In the genomic region with DNA sequence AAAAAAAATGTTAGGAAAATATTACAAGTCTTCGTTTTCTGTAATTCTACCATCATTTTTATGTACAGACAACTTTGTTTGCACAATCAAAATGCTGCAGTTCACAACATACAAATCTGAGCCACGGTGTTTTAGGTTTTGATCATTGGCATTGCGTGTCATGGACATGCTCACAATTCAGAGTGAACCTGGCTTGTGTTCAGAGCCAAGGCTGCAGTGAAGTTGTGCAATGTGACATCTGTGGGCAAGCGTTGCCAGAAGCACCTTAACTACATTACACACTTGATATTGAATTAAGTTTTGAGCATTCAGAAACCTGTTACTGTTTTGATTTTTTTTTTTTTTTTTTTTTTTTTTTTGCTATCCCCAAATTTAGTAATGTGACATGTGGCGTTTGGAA, we compare ENCODE assay signal across 36 mouse cellular contexts. TPM values are rescaled to one million over a fixed set of nuclear protein-coding genes. Genes with fewer than 3 reads are reported as not detected.
"Had no signal": no experiment of that assay in that cellular context is flagged by ENCODE, and none has a peak within 500 bp of the region (broad histone marks: within the 10 kb centered on the region; RNA-seq: fewer than 3 reads in every experiment).

No protein-coding gene starts in this region.

- H3K27me3 ChIP-seq: heart, embryonic 12.5 days; heart, embryonic 13.5 days; heart, embryonic 15.5 days; hindbrain, embryonic 12.5 days; hindbrain, embryonic 13.5 days; hindbrain, embryonic 15.5 days; intestine, embryonic 15.5 days; kidney, embryonic 15.5 days had no signal

- DNase-seq: heart, postnatal 10 days; heart, postnatal 14 days; heart, postnatal 36 days; heart, postnatal 4 days; kidney, adult 11 months; kidney, adult 18-20 months; kidney, adult 8-10 months; kidney, adult 9 months; kidney, postnatal 10 days; kidney, postnatal 14 days; kidney, postnatal 4 days; layer of hippocampus, adult 9-11 months; layer of hippocampus, postnatal 36 days had no signal

- H3K4me1 ChIP-seq: heart, embryonic 10.5 days; heart, embryonic 12.5 days; heart, embryonic 13.5 days; hindbrain, embryonic 10.5 days; hindbrain, embryonic 12.5 days; hindbrain, embryonic 13.5 days; hindbrain, embryonic 15.5 days; intestine, embryonic 15.5 days had no signal

- H3K4me3 ChIP-seq: heart, embryonic 10.5 days; heart, embryonic 12.5 days; heart, embryonic 13.5 days; heart, embryonic 15.5 days; hindbrain, embryonic 10.5 days; hindbrain, embryonic 12.5 days; hindbrain, embryonic 13.5 days; hindbrain, embryonic 15.5 days; intestine, embryonic 15.5 days; kidney, embryonic 15.5 days; layer of hippocampus, adult 2 months had no signal

- H3K9ac ChIP-seq: heart, embryonic 12.5 days; heart, embryonic 13.5 days; heart, embryonic 15.5 days; hindbrain, embryonic 12.5 days; hindbrain, embryonic 13.5 days; hindbrain, embryonic 14.5 days; hindbrain, embryonic 15.5 days; intestine, embryonic 15.5 days; kidney, embryonic 15.5 days had no signal

- H3K27ac ChIP-seq: heart, embryonic 10.5 days; heart, embryonic 13.5 days; heart, embryonic 15.5 days; hindbrain, embryonic 10.5 days; hindbrain, embryonic 12.5 days; hindbrain, embryonic 13.5 days; hindbrain, embryonic 14.5 days; hindbrain, embryonic 15.5 days; hindbrain, postnatal 0 days; intestine, embryonic 15.5 days; kidney, embryonic 15.5 days; kidney, postnatal 0 days; layer of hippocampus, adult 2 months had no signal

- H3K36me3 ChIP-seq: heart, embryonic 10.5 days; heart, embryonic 12.5 days; heart, embryonic 13.5 days; heart, embryonic 15.5 days; hindbrain, embryonic 10.5 days; hindbrain, embryonic 12.5 days; hindbrain, embryonic 13.5 days; hindbrain, embryonic 15.5 days; intestine, embryonic 15.5 days; kidney, embryonic 15.5 days had no signal

RNA-seq across cellular contexts. Expression of a gene that starts 4.0 kb away (rescaled TPM):
- total RNA-seq: heart, postnatal 10 days; heart, postnatal 25 days; heart, postnatal 36 days; heart, postnatal 4 days; hematopoietic stem cell, adult 5-6 weeks; layer of hippocampus, adult 2 months; layer of hippocampus, adult 8-10 months; layer of hippocampus, postnatal 14 days had no signal
- polyA plus RNA-seq: heart, embryonic 10.5 days; heart, embryonic 12.5 days; heart, embryonic 13.5 days; heart, embryonic 14.5 days; hindbrain, embryonic 10.5 days; hindbrain, embryonic 11.5 days; hindbrain, embryonic 12.5 days; inflammation-experienced regulatory T-cells, adult 6 months; kidney, embryonic 14.5 days; kidney, embryonic 15.5 days; kidney, embryonic 16.5 days; kidney, postnatal 0 days had no signal

RNA-seq across cellular contexts. Expression of a gene that starts 37.1 kb away (rescaled TPM):
- total RNA-seq: hematopoietic stem cell, adult 5-6 weeks had no signal
- polyA plus RNA-seq: heart, embryonic 13.5 days; inflammation-experienced regulatory T-cells, adult 6 months had no signal
